Mouse (Mus musculus) CH12.LX (cell line): ENCODE measurements at regions not wholly inside any gene's neighbourhood (a gene's known extent, or its start where the extent isn't known, plus 50 kb on each side); places are given as distances from the start of the nearest gene placed in this dataset.

Experiments
- BHLHE40 ChIP-seq: IDR thresholded peaks from 2 replicates; pipeline ENCODE4 v1.6.1; 2011; ENCODE audit warnings: mild to moderate bottlenecking, low read depth, low read length, improper control_type of control experiment
- KAT2A ChIP-seq: IDR thresholded peaks from 2 replicates; pipeline ENCODE4 v1.6.1; 2012; ENCODE audit warnings: low read length, improper control_type of control experiment, inconsistent platforms; ENCODE audit not compliant: insufficient replicate concordance
- MYC ChIP-seq: IDR thresholded peaks from 2 replicates; pipeline ENCODE4 v1.6.1; 2011; ENCODE audit warnings: low read depth, mild to moderate bottlenecking, improper control_type of control experiment, low read length
- POLR2A ChIP-seq: IDR thresholded peaks from 2 replicates; pipeline ENCODE4 v1.6.1; 2011; ENCODE audit warnings: low read depth, mild to moderate bottlenecking, improper control_type of control experiment, low read length
- TBP ChIP-seq: conservative IDR thresholded peaks from 2 replicates; pipeline ENCODE4 v1.6.1; 2011; ENCODE audit warnings: low read depth, low read length, improper control_type of control experiment

DNA sequence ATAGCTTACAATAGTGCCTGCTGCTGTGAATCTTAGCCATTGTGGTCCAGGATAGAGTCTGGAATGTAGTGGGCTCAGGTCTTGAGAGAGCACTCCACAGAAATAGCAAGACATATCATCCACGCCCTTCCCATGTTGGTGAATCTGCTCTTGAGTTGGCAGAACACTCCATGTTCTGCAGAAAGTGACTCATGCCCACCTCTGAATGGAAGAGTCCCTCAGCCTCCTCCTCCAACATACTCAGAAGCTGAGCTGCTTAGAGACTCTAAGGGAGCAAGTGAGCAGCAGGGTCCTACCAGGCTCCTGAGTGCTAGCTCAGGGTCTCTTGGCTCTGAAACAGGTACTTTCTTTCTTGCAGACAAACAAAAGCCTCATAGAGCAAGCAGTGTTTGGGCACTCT lies 284.7 kb downstream of the Rps24 start:
- TF ChIP-seq POLR2A: no peak
- no peak for TF ChIP-seq KAT2A
- TF ChIP-seq BHLHE40: no peak
- TF ChIP-seq TBP: no peak
- no peak for TF ChIP-seq MYC
